8 mouse cellular contexts compared by ENCODE assay signal in genomic region chr4:124693135-124693894, GRCm38 (mm10). TPM values are rescaled to one million over a fixed set of nuclear protein-coding genes. Genes with fewer than 3 reads are reported as not detected.
DNase-seq lines count a peak whose midpoint lies in the region; ATAC-seq and TF ChIP-seq lines count a peak whose summit lies in the region.

Gene Utp11 (minus strand): TSS chr4:124693600.

- peaks cover 7% of the 10 kb centered on the region for H3K27me3 ChIP-seq in erythroblast, embryonic 14.5 days (ENCODE audit: control insufficient read depth)
- 0 out of 2 replicates have a peak, but pooled peaks cover 6% of the 10 kb centered on the region for H3K27me3 ChIP-seq in heart, embryonic 12.5 days (replicated peaks)
- H3K27me3 ChIP-seq in kidney, postnatal 0 days (ENCODE audit: insufficient read depth, low read length): no peaks in the 10 kb centered on the region
- no peaks in the 10 kb centered on the region for H3K27me3 ChIP-seq in liver, adult 2 months (ENCODE audit: control insufficient read depth, insufficient read depth, low read length)
- no peaks in the 10 kb centered on the region for H3K27me3 ChIP-seq in splenic B cell, adult 2 months (ENCODE audit: control insufficient read depth, insufficient read depth, low read length, poor library complexity, severe bottlenecking)

- H3K79me2 ChIP-seq in liver, adult 2 months (ENCODE audit: control insufficient read depth, insufficient read depth, low read length): peaks cover 17% of the 10 kb centered on the region; the same call in 1 of the 2 replicates

- H3K9ac ChIP-seq in heart, embryonic 12.5 days: peak within 1 kb of the TSS; percentile 90
- H3K9ac ChIP-seq in kidney, postnatal 0 days (ENCODE audit: low read depth, low read length): peak within 1 kb of the TSS; percentile 83
- H3K9ac ChIP-seq in liver, adult 2 months (ENCODE audit: low read depth, low read length): peak within 1 kb of the TSS; percentile 82

- peak within 1 kb of the TSS; percentile 97 for H3K4me3 ChIP-seq in erythroblast, embryonic 14.5 days (replicated peaks)
- peak within 1 kb of the TSS; percentile 84 for H3K4me3 ChIP-seq in heart, embryonic 12.5 days
- peak within 1 kb of the TSS; percentile 74 for H3K4me3 ChIP-seq in kidney, postnatal 0 days (replicated peaks; ENCODE audit: low read depth, low read length)
- peak within 1 kb of the TSS; percentile 78 for H3K4me3 ChIP-seq in liver, adult 2 months (ENCODE audit: insufficient read depth, low read depth, low read length)

- H3K9me3 ChIP-seq in erythroblast, embryonic 14.5 days (ENCODE audit: control insufficient read depth, low read length): no peaks in the 10 kb centered on the region
- no peaks in the 10 kb centered on the region for H3K9me3 ChIP-seq in heart, embryonic 12.5 days (replicated peaks)
- H3K9me3 ChIP-seq in kidney, postnatal 0 days (replicated peaks; ENCODE audit: low read length): no peaks in the 10 kb centered on the region

- no peak for TF ChIP-seq CTCF in kidney, postnatal 0 days (IDR thresholded peaks at IDR 0.05; ENCODE audit: low read depth)
- no peak for TF ChIP-seq CTCF in liver, adult 2 months (IDR thresholded peaks at IDR 0.05; ENCODE audit: low read depth, low read length)

- H3K27ac ChIP-seq in heart, embryonic 12.5 days (ENCODE audit: poor library complexity, severe bottlenecking): peak within 1 kb of the TSS; percentile 72
- H3K27ac ChIP-seq in kidney, postnatal 0 days: peak within 1 kb of the TSS; percentile 77
- peak within 1 kb of the TSS; percentile 56 for H3K27ac ChIP-seq in liver, adult 2 months (replicated peaks; ENCODE audit: insufficient read depth, low read depth, low read length)

- peak; percentile 97 for ATAC-seq in CD4-positive, CD25-positive, alpha-beta regulatory T cell, adult 4 months
- peak; percentile 91 for ATAC-seq in heart, embryonic 12.5 days (ENCODE audit: insufficient number of reproducible peaks, low FRiP score)
- ATAC-seq in kidney, postnatal 0 days (replicated peaks; ENCODE audit: low FRiP score, low read depth): peak; percentile 96
- peak; percentile 95 for ATAC-seq in monocyte, adult 5-6 weeks (replicated peaks; ENCODE audit: insufficient number of reproducible peaks, low FRiP score, low TSS enrichment, poor library complexity, severe bottlenecking)

- TF ChIP-seq POLR2A in liver, adult 2 months (IDR thresholded peaks at IDR 0.05; ENCODE audit: extremely low read depth, insufficient read depth, low read length): peak; percentile 64; the same call in 1 of the 2 replicates

- DNase-seq in brain, embryonic 18.5 days (ENCODE audit: low read depth, low spot score): peak; percentile 72
- peak; percentile 98 for DNase-seq in kidney, postnatal 0 days (ENCODE audit: low spot score)
- DNase-seq in liver, adult 2 months (ENCODE audit: extremely low read depth, low read depth, low spot score): peak; percentile 99
- DNase-seq in splenic B cell, adult 2 months (ENCODE audit: low read depth, low spot score): peak; percentile 90

- WGBS in heart, embryonic 12.5 days: under 1% methylated on average over 43 of the region's 43 CpGs
- WGBS in kidney, postnatal 0 days: under 1% methylated on average over 43 of the region's 43 CpGs
- WGBS in liver, adult 2 months: under 1% methylated on average over 43 of the region's 43 CpGs

- peaks cover 51% of the 10 kb centered on the region for H3K4me1 ChIP-seq in erythroblast, embryonic 14.5 days (ENCODE audit: control insufficient read depth)
- H3K4me1 ChIP-seq in heart, embryonic 12.5 days (replicated peaks): peaks cover 28% of the 10 kb centered on the region
- 0 out of 2 replicates have a peak, but pooled peaks cover 5% of the 10 kb centered on the region for H3K4me1 ChIP-seq in kidney, postnatal 0 days (replicated peaks; ENCODE audit: insufficient read depth, low read length)
- H3K4me1 ChIP-seq in liver, adult 2 months (ENCODE audit: control insufficient read depth, insufficient read depth, low read length): peaks cover 2% of the 10 kb centered on the region; the same call in 1 of the 2 replicates

- H3K36me3 ChIP-seq in erythroblast, embryonic 14.5 days (ENCODE audit: control insufficient read depth): peaks cover 9% of the 10 kb centered on the region
- H3K36me3 ChIP-seq in heart, embryonic 12.5 days: peaks cover 8% of the 10 kb centered on the region; the same call in 1 of the 2 replicates
- H3K36me3 ChIP-seq in kidney, postnatal 0 days (ENCODE audit: insufficient read depth, low read length): no peaks in the 10 kb centered on the region
- no peaks in the 10 kb centered on the region for H3K36me3 ChIP-seq in liver, adult 2 months (ENCODE audit: control insufficient read depth, insufficient read depth, low read length)
- peaks cover 2% of the 10 kb centered on the region; the same call in 1 of the 2 replicates for H3K36me3 ChIP-seq in splenic B cell, adult 2 months (ENCODE audit: control insufficient read depth, insufficient read depth, low read length, poor library complexity, severe bottlenecking)

- peak within 1 kb of the TSS; percentile 86 for H3K4me2 ChIP-seq in heart, embryonic 12.5 days
- peak within 1 kb of the TSS; percentile 77 for H3K4me2 ChIP-seq in kidney, postnatal 0 days (ENCODE audit: low read length)

RNA-seq across cellular contexts. Expression of gene Utp11, which starts in this region (rescaled TPM):
- 10 to 100 TPM; 83.1 to 87.9 TPM for polyA plus RNA-seq in CD4-positive, CD25-positive, alpha-beta regulatory T cell, adult 4 months (2017; shearing (Covaris generic))
- polyA plus RNA-seq in erythroblast, embryonic 14.5 days (2012): 0.19 and 0.50 TPM in 2 replicates
- polyA plus RNA-seq in heart, embryonic 12.5 days (2016; fragmentation: Nextera tagmentation; extraction: Ambion mirVana): 58.4 and 61.5 TPM in 2 replicates
- 61.8 and 63.0 TPM in 2 replicates for polyA plus RNA-seq in kidney, postnatal 0 days (2015; fragmentation: Nextera tagmentation; extraction: Ambion mirVana)
- 9.3 and 11.6 TPM in 2 replicates for total RNA-seq in liver, adult 2 months (2014; rRNA removed)
- 4.2 and 5.5 TPM in 2 replicates for polyA plus RNA-seq in liver, adult 2 months (2012; rRNA removed)
- total RNA-seq in monocyte, adult 5-6 weeks (2017): 28.4 to 46.7 TPM (median 36.0 TPM) in 3 replicates

Comparison
In these comparisons a context has a peak if more than half of its experiments do, and no peak if none do; other contexts are left out.
1. Peak in every context shown above with its lines: DNase-seq, ATAC-seq, H3K4me3 ChIP-seq and H3K27ac ChIP-seq.